Comparison of ENCODE assay signal across 14 mouse cellular contexts in the genomic region with DNA sequence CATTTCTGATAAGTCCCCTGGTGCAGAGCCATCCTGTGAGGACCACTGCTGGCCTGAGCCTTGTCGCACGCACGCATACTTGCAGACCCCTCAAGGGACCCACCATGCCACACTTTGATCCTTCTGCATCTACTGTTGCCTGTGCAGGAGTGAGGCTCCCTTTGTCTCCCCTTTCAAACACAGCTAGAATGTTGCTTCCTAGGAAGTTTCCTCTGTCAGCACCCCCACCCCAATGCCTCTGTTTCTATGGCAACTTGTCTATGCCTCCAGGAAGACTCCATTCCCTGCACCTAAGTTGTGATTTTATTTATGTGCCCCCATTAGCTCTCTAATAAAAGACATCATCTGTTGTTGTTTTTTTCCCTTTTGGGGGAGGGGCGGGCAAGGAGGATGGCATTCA.
DNase-seq lines count a peak whose midpoint lies in the region; ATAC-seq and TF ChIP-seq lines count a peak whose summit lies in the region.
"Had no signal": no experiment of that assay in that cellular context is flagged by ENCODE, and none has a peak within 500 bp of the region (broad histone marks: within the 10 kb centered on the region; RNA-seq: fewer than 3 reads in every experiment).

No protein-coding gene starts in this region.

- 52% methylated on average over 4 of the region's 4 CpGs for WGBS in cerebellum, adult 2 months
- 62% methylated on average over 4 of the region's 4 CpGs for WGBS in embryonic facial prominence, embryonic 15.5 days
- WGBS in hindbrain, postnatal 0 days, result 24% methylated on average over 4 of the region's 4 CpGs
- 34% methylated on average over 4 of the region's 4 CpGs for WGBS in midbrain, postnatal 0 days
- 82% methylated on average over 4 of the region's 4 CpGs for WGBS in intestine, embryonic 16.5 days

- peaks cover 66% of the 10 kb centered on the region for H3K4me1 ChIP-seq in cerebellum, adult 2 months (ENCODE audit: control insufficient read depth, insufficient read depth, low read length)
- H3K4me1 ChIP-seq in embryonic facial prominence, embryonic 15.5 days, result peaks cover 93% of the 10 kb centered on the region
- H3K4me1 ChIP-seq in hindbrain, postnatal 0 days (ENCODE audit: insufficient read depth, low read length), result peaks cover 59% of the 10 kb centered on the region
- peaks cover 58% of the 10 kb centered on the region for H3K4me1 ChIP-seq in midbrain, postnatal 0 days (ENCODE audit: insufficient read depth, low read length)
- H3K4me1 ChIP-seq in intestine, embryonic 16.5 days (ENCODE audit: control insufficient read depth, insufficient read depth, low read length), result peaks cover 18% of the 10 kb centered on the region

- no peak for TF ChIP-seq POLR2A in cerebellum, adult 2 months (IDR thresholded peaks at IDR 0.05; ENCODE audit: borderline replicate concordance, insufficient read depth, low read length)

- no peaks in the 10 kb centered on the region for H3K36me3 ChIP-seq in embryonic facial prominence, embryonic 15.5 days
- H3K36me3 ChIP-seq in hindbrain, postnatal 0 days (ENCODE audit: insufficient read depth, low read length), result no peaks in the 10 kb centered on the region
- H3K36me3 ChIP-seq in midbrain, postnatal 0 days (ENCODE audit: insufficient read depth, low read length), result no peaks in the 10 kb centered on the region
- H3K36me3 ChIP-seq in intestine, embryonic 16.5 days (ENCODE audit: control insufficient read depth, insufficient read depth, low read length), result no peaks in the 10 kb centered on the region
- H3K36me3 ChIP-seq: heart, embryonic 15.5 days; kidney, embryonic 15.5 days had no signal

- peak overlapping the region; percentile 49; the same call in 1 of the 2 replicates for H3K27ac ChIP-seq in cerebellum, adult 2 months (ENCODE audit: insufficient read depth, low read length)
- peak overlapping the region; percentile 87 for H3K27ac ChIP-seq in embryonic facial prominence, embryonic 15.5 days (replicated peaks)
- H3K27ac ChIP-seq in hindbrain, postnatal 0 days, result peak overlapping the region; percentile 65
- H3K27ac ChIP-seq in midbrain, postnatal 0 days (ENCODE audit: low read depth, low read length), result peak overlapping the region; percentile 57
- H3K27ac ChIP-seq in intestine, embryonic 16.5 days (ENCODE audit: low read length), result no peak overlapping the region

- no peaks in the 10 kb centered on the region for H3K27me3 ChIP-seq in cerebellum, adult 2 months (ENCODE audit: control insufficient read depth, insufficient read depth, low read length)
- no peaks in the 10 kb centered on the region for H3K27me3 ChIP-seq in embryonic facial prominence, embryonic 15.5 days
- H3K27me3 ChIP-seq in hindbrain, postnatal 0 days (ENCODE audit: insufficient read depth, low read length), result no peaks in the 10 kb centered on the region
- H3K27me3 ChIP-seq in midbrain, postnatal 0 days (ENCODE audit: insufficient read depth, low read length), result no peaks in the 10 kb centered on the region
- no peaks in the 10 kb centered on the region for H3K27me3 ChIP-seq in intestine, embryonic 16.5 days (replicated peaks; ENCODE audit: control insufficient read depth, insufficient read depth, low read length)
- H3K27me3 ChIP-seq: heart, embryonic 15.5 days; kidney, embryonic 15.5 days had no signal

- H3K9me3 ChIP-seq in embryonic facial prominence, embryonic 15.5 days (replicated peaks), result no peaks in the 10 kb centered on the region
- no peaks in the 10 kb centered on the region for H3K9me3 ChIP-seq in hindbrain, postnatal 0 days (ENCODE audit: low read length)
- H3K9me3 ChIP-seq in midbrain, postnatal 0 days (ENCODE audit: low read length), result no peaks in the 10 kb centered on the region
- H3K9me3 ChIP-seq in intestine, embryonic 16.5 days (ENCODE audit: control insufficient read depth, low read length), result no peaks in the 10 kb centered on the region
- H3K9me3 ChIP-seq: heart, embryonic 15.5 days; kidney, embryonic 15.5 days had no signal

- no peak overlapping the region for H3K4me3 ChIP-seq in cerebellum, adult 2 months (replicated peaks; ENCODE audit: insufficient read depth, low read depth, low read length)
- H3K4me3 ChIP-seq in embryonic facial prominence, embryonic 15.5 days (replicated peaks), result no peak overlapping the region
- H3K4me3 ChIP-seq in hindbrain, postnatal 0 days (ENCODE audit: low read length), result no peak overlapping the region
- H3K4me3 ChIP-seq in midbrain, postnatal 0 days (ENCODE audit: low read depth, low read length), result no peak overlapping the region
- H3K4me3 ChIP-seq in intestine, embryonic 16.5 days (ENCODE audit: low read length), result no peak overlapping the region
- H3K4me3 ChIP-seq: heart, embryonic 15.5 days; kidney, embryonic 15.5 days had no signal

- H3K9ac ChIP-seq in embryonic facial prominence, embryonic 15.5 days, result no peak overlapping the region
- no peak overlapping the region for H3K9ac ChIP-seq in hindbrain, postnatal 0 days (replicated peaks; ENCODE audit: low read length)
- no peak overlapping the region for H3K9ac ChIP-seq in midbrain, postnatal 0 days (replicated peaks; ENCODE audit: low read length, poor library complexity, severe bottlenecking)
- H3K9ac ChIP-seq in intestine, embryonic 16.5 days (ENCODE audit: low read depth, low read length), result no peak overlapping the region
- H3K9ac ChIP-seq: heart, embryonic 15.5 days; kidney, embryonic 15.5 days; liver, postnatal 0 days had no signal

- no peak for ATAC-seq in embryonic facial prominence, embryonic 15.5 days (ENCODE audit: insufficient number of reproducible peaks, low FRiP score, low TSS enrichment, low read depth)
- peak; percentile 28 for ATAC-seq in hindbrain, postnatal 0 days
- ATAC-seq in midbrain, postnatal 0 days (ENCODE audit: low FRiP score), result peak; percentile 42
- ATAC-seq in intestine, embryonic 16.5 days, result no peak
- no peak for ATAC-seq in monocyte, adult 5-6 weeks (replicated peaks; ENCODE audit: insufficient number of reproducible peaks, low FRiP score, low TSS enrichment, poor library complexity, severe bottlenecking)
- ATAC-seq: activated CD4-positive, CD25-positive, alpha-beta regulatory T cell, adult 4 months; liver, postnatal 0 days had no signal

- no peak for DNase-seq in cerebellum, adult 2 months
- DNase-seq in cerebellum, postnatal 10 days, result no peak
- DNase-seq in hindbrain, postnatal 0 days (ENCODE audit: low spot score), result peak; percentile 37
- no peak for DNase-seq in midbrain, postnatal 0 days (ENCODE audit: low spot score)
- DNase-seq in natural killer cell, adult 2 months (ENCODE audit: low spot score in 2 of 2), result no peak
- DNase-seq: liver, postnatal 0 days; right cerebral cortex, postnatal 4 days; thymus, adult 18-20 months had no signal

- no peak overlapping the region for H3K4me2 ChIP-seq in embryonic facial prominence, embryonic 15.5 days (replicated peaks)
- H3K4me2 ChIP-seq in hindbrain, postnatal 0 days (ENCODE audit: low read depth, low read length), result no peak overlapping the region
- 0 out of 2 replicates have a peak overlapping the region, but pooled peaks have one; percentile 1 for H3K4me2 ChIP-seq in midbrain, postnatal 0 days (ENCODE audit: low read depth, low read length, poor library complexity, severe bottlenecking)
- H3K4me2 ChIP-seq in intestine, embryonic 16.5 days (ENCODE audit: low read depth, low read length), result no peak overlapping the region
- H3K4me2 ChIP-seq: heart, embryonic 15.5 days; kidney, embryonic 15.5 days had no signal

- no peak for TF ChIP-seq CTCF in cerebellum, adult 2 months (IDR thresholded peaks at IDR 0.05; ENCODE audit: borderline replicate concordance, insufficient read depth, low read depth, low read length)
- TF ChIP-seq CTCF in hindbrain, postnatal 0 days (IDR thresholded peaks at IDR 0.05; ENCODE audit: low read depth), result no peak
- no peak for TF ChIP-seq CTCF in midbrain, postnatal 0 days (IDR thresholded peaks at IDR 0.05)

Comparison
In these comparisons a context has a peak if more than half of its experiments do, and no peak if none do; other contexts are left out.
1. ATAC-seq: peak in hindbrain, postnatal 0 days (single experiment) and midbrain, postnatal 0 days (single experiment); none in embryonic facial prominence, embryonic 15.5 days (single experiment), intestine, embryonic 16.5 days (single experiment) and monocyte, adult 5-6 weeks (single experiment).